Mouse (Mus musculus) MEL (cell line): ENCODE data around the gene Igf2r.

Source experiments
- CHD1 ChIP-seq: IDR thresholded peaks from 2 replicates; pipeline ENCODE4 v1.6.1; 2012; ENCODE audit warnings: low read depth, mild to moderate bottlenecking, inconsistent platforms, low read length, improper control_type of control experiment
- CHD2 ChIP-seq: IDR thresholded peaks from 2 replicates; pipeline ENCODE4 v1.6.1; 2011; ENCODE audit warnings: low read length, improper control_type of control experiment
- CTCF ChIP-seq, 3 experiments: IDR thresholded peaks in 2 of 3; conservative IDR thresholded peaks in 1 of 3; 2 replicates each; pipeline ENCODE4 v1.5.1; 2011 to 2012; ENCODE audit warnings: low read length in 3 of 3, low read depth in 2 of 3, mild to moderate bottlenecking in 2 of 3, improper control_type of control experiment in 1 of 3, inconsistent platforms in 1 of 3, mixed read lengths in 1 of 3, moderate library complexity in 1 of 3; ENCODE audit not compliant: control insufficient read depth in 1 of 3, insufficient read depth in 1 of 3, poor library complexity in 1 of 3, severe bottlenecking in 1 of 3
- ETS1 ChIP-seq: IDR thresholded peaks from 2 replicates; pipeline ENCODE4 v1.6.1; 2012; ENCODE audit warnings: low read depth, mild to moderate bottlenecking, inconsistent platforms, low read length, improper control_type of control experiment, moderate library complexity
- MEF2A ChIP-seq: IDR thresholded peaks from 2 replicates; pipeline ENCODE4 v1.6.1; 2014; ENCODE audit warnings: low read depth, mild to moderate bottlenecking, inconsistent platforms, low read length, improper control_type of control experiment; ENCODE audit not compliant: poor library complexity, insufficient replicate concordance, severe bottlenecking; ENCODE audit errors: extremely low read depth
- MXI1 ChIP-seq: IDR thresholded peaks from 2 replicates; pipeline ENCODE4 v1.6.1; 2011; ENCODE audit warnings: mild to moderate bottlenecking, low read depth, low read length, improper control_type of control experiment
- POLR2A ChIP-seq, 2 experiments: IDR thresholded peaks; 2 replicates each; pipeline ENCODE4 v1.6.1; 2011 to 2012; ENCODE audit warnings: low read length in 2 of 2, mild to moderate bottlenecking in 2 of 2, control low read depth in 1 of 2, improper control_type of control experiment in 1 of 2, low read depth in 1 of 2, moderate library complexity in 1 of 2; ENCODE audit not compliant: control insufficient read depth in 1 of 2, insufficient read depth in 1 of 2, poor library complexity in 1 of 2
- RCOR1 ChIP-seq: IDR thresholded peaks from 2 replicates; pipeline ENCODE4 v1.6.1; 2012; ENCODE audit warnings: low read depth, mild to moderate bottlenecking, inconsistent platforms, low read length, improper control_type of control experiment
- ZKSCAN1 ChIP-seq: IDR thresholded peaks from 2 replicates; pipeline ENCODE4 v1.6.1; 2012; ENCODE audit warnings: low read depth, mild to moderate bottlenecking, inconsistent platforms, low read length, improper control_type of control experiment, moderate library complexity

GRCm38 (mm10) chr17:12781101-12781500 is 11.6 kb upstream of the Igf2r start:
- no peak for TF ChIP-seq CTCF (IDR thresholded peaks at IDR 0.05 in 2 of 3, conservative IDR thresholded peaks at IDR 0.05 in 1 of 3; ENCODE audit: control insufficient read depth in 1 of 3, insufficient read depth in 1 of 3, low read depth in 2 of 3, low read length in 3 of 3, poor library complexity in 1 of 3, severe bottlenecking in 1 of 3)
- no peak for TF ChIP-seq CHD1
- no peak for TF ChIP-seq CHD2
- TF ChIP-seq RCOR1: no peak
- TF ChIP-seq MXI1: no peak
- no peak for TF ChIP-seq ETS1
- TF ChIP-seq MEF2A: no peak
- no peak for TF ChIP-seq POLR2A (IDR thresholded peaks at IDR 0.05; ENCODE audit: control insufficient read depth in 1 of 2, insufficient read depth in 1 of 2, low read depth in 1 of 2, low read length in 2 of 2, poor library complexity in 1 of 2)
- no peak for TF ChIP-seq ZKSCAN1
